Mouse (Mus musculus) olfactory bulb, adult 2 months (tissue): ENCODE data around the gene Anpep.

Experiments used
- CTCF ChIP-seq: fragments of 200-500 bp; IDR thresholded peaks from 2 replicates; pipeline ENCODE4 v1.5.1; 2012; ENCODE audit warnings: low read depth, mild to moderate bottlenecking, low read length, moderate library complexity; ENCODE audit not compliant: insufficient read depth
- POLR2A ChIP-seq: fragments of 200-500 bp; IDR thresholded peaks from 2 replicates; pipeline ENCODE4 v1.6.1; 2012; ENCODE audit warnings: mild to moderate bottlenecking, low read depth, low read length, moderate library complexity; ENCODE audit not compliant: insufficient read depth

GRCm38 (mm10) chr7:79847456-79848451, 13.1 kb downstream of the Anpep start:
- no peak for TF ChIP-seq CTCF
- TF ChIP-seq POLR2A, result no peak
